ENCODE assay signal across 9 mouse cellular contexts in genomic region chr15:85206703-85207075, GRCm38 (mm10). TPM values are rescaled to one million over a fixed set of nuclear protein-coding genes. Genes with fewer than 3 reads are reported as not detected.
A peak's percentile ranks its signal among the peaks of the same experiment; 100 is the strongest.
DNase-seq lines count a peak whose midpoint lies in the region; ATAC-seq and TF ChIP-seq lines count a peak whose summit lies in the region.
"Had no signal": no experiment of that assay in that cellular context is flagged by ENCODE, and none has a peak within 500 bp of the region (broad histone marks: within the 10 kb centered on the region; RNA-seq: fewer than 3 reads in every experiment).

No protein-coding gene starts in this region.

- H3K27ac ChIP-seq in lung, embryonic 14.5 days (ENCODE audit: low read depth), result peak overlapping the region; percentile 86
- H3K27ac ChIP-seq in forebrain, embryonic 16.5 days (ENCODE audit: low read length), result peak overlapping the region; percentile 36; the same call in 1 of the 2 replicates
- H3K27ac ChIP-seq in limb, embryonic 14.5 days (replicated peaks; ENCODE audit: low read depth, low read length), result peak overlapping the region; percentile 85
- H3K27ac ChIP-seq in stomach, postnatal 0 days (replicated peaks), result peak overlapping the region; percentile 87

- H3K4me2 ChIP-seq in lung, embryonic 14.5 days, result peak overlapping the region; percentile 81
- H3K4me2 ChIP-seq in forebrain, embryonic 16.5 days (ENCODE audit: low read length), result peak overlapping the region; percentile 79
- peak overlapping the region; percentile 60 for H3K4me2 ChIP-seq in limb, embryonic 14.5 days (replicated peaks; ENCODE audit: low read depth, low read length, severe bottlenecking)
- peak overlapping the region; percentile 94 for H3K4me2 ChIP-seq in stomach, postnatal 0 days (replicated peaks; ENCODE audit: low read depth)

- H3K27me3 ChIP-seq in lung, embryonic 14.5 days (ENCODE audit: insufficient read depth, low read length), result no peaks in the 10 kb centered on the region
- no peaks in the 10 kb centered on the region for H3K27me3 ChIP-seq in forebrain, embryonic 16.5 days (replicated peaks; ENCODE audit: control insufficient read depth, insufficient read depth, low read length)
- H3K27me3 ChIP-seq in limb, embryonic 14.5 days (ENCODE audit: control insufficient read depth, insufficient read depth, low read length), result no peaks in the 10 kb centered on the region
- no peaks in the 10 kb centered on the region for H3K27me3 ChIP-seq in stomach, postnatal 0 days (ENCODE audit: control insufficient read depth, insufficient read depth, low read length)

- no peak for TF ChIP-seq EP300 in stomach, postnatal 0 days (optimal IDR thresholded peaks at IDR 0.05)

- peaks cover 5% of the 10 kb centered on the region; the same call in 1 of the 2 replicates for H3K9me3 ChIP-seq in lung, embryonic 14.5 days (ENCODE audit: low read depth, low read length)
- no peaks in the 10 kb centered on the region for H3K9me3 ChIP-seq in forebrain, embryonic 16.5 days (ENCODE audit: control insufficient read depth, low read length)
- H3K9me3 ChIP-seq in limb, embryonic 14.5 days (ENCODE audit: control insufficient read depth, low read length), result no peaks in the 10 kb centered on the region
- no peaks in the 10 kb centered on the region for H3K9me3 ChIP-seq in stomach, postnatal 0 days (ENCODE audit: control insufficient read depth, low read length)

- peak overlapping the region; percentile 93 for H3K9ac ChIP-seq in lung, embryonic 14.5 days
- H3K9ac ChIP-seq in forebrain, embryonic 16.5 days (replicated peaks; ENCODE audit: low read depth, low read length), result peak overlapping the region; percentile 75; the same call in 1 of the 2 replicates
- peak overlapping the region; percentile 88 for H3K9ac ChIP-seq in limb, embryonic 14.5 days (ENCODE audit: low read depth, low read length, severe bottlenecking)
- peak overlapping the region; percentile 81 for H3K9ac ChIP-seq in stomach, postnatal 0 days (ENCODE audit: low read length)

- H3K4me3 ChIP-seq in lung, embryonic 14.5 days (ENCODE audit: low read depth, low read length), result peak overlapping the region; percentile 73
- H3K4me3 ChIP-seq in forebrain, embryonic 16.5 days (replicated peaks; ENCODE audit: low read length), result peak overlapping the region; percentile 62
- peak overlapping the region; percentile 72 for H3K4me3 ChIP-seq in limb, embryonic 14.5 days (replicated peaks; ENCODE audit: low read length)
- peak overlapping the region; percentile 53 for H3K4me3 ChIP-seq in stomach, postnatal 0 days (ENCODE audit: low read depth, low read length)

- no peak for TF ChIP-seq POLR2A in limb, embryonic 14.5 days (IDR thresholded peaks at IDR 0.05; ENCODE audit: borderline replicate concordance, extremely low read depth, insufficient read depth, insufficient read length)

- no peak for ATAC-seq in lung, embryonic 14.5 days (ENCODE audit: insufficient read depth)
- no peak for ATAC-seq in forebrain, embryonic 16.5 days
- ATAC-seq in limb, embryonic 14.5 days (ENCODE audit: low FRiP score, low read depth), result no peak
- ATAC-seq in stomach, postnatal 0 days (ENCODE audit: low FRiP score, low TSS enrichment), result no peak
- ATAC-seq in erythroid progenitor cell, adult 5-6 weeks (replicated peaks; ENCODE audit: low FRiP score, poor library complexity, severe bottlenecking), result no peak

- no peak for DNase-seq in lung, embryonic 14.5 days
- DNase-seq in lung, postnatal 25 days (ENCODE audit: low spot score), result no peak
- no peak for DNase-seq in limb, embryonic 14.5 days (ENCODE audit: low spot score)
- DNase-seq in stomach, postnatal 0 days (ENCODE audit: low spot score), result no peak
- no peak for DNase-seq in gastrocnemius, adult 18-20 months (ENCODE audit: low spot score)
- DNase-seq: cerebellum, adult 9-10 months; kidney, postnatal 14 days had no signal

- H3K36me3 ChIP-seq in lung, embryonic 14.5 days (ENCODE audit: insufficient read depth), result peaks cover 18% of the 10 kb centered on the region
- no peaks in the 10 kb centered on the region for H3K36me3 ChIP-seq in forebrain, embryonic 16.5 days (ENCODE audit: control insufficient read depth, insufficient read depth)
- H3K36me3 ChIP-seq in limb, embryonic 14.5 days (ENCODE audit: control insufficient read depth, insufficient read depth, low read length), result peaks cover 14% of the 10 kb centered on the region
- no peaks in the 10 kb centered on the region for H3K36me3 ChIP-seq in stomach, postnatal 0 days (ENCODE audit: control insufficient read depth, insufficient read depth, low read length)

- no peak for TF ChIP-seq CTCF in lung, embryonic 14.5 days (IDR thresholded peaks at IDR 0.05; ENCODE audit: low read depth)
- no peak for TF ChIP-seq CTCF in stomach, postnatal 0 days (IDR thresholded peaks at IDR 0.05; ENCODE audit: low read depth)

- 0 out of 2 replicates have a peak, but pooled peaks cover 3% of the 10 kb centered on the region for H3K4me1 ChIP-seq in lung, embryonic 14.5 days (ENCODE audit: insufficient read depth)
- H3K4me1 ChIP-seq in forebrain, embryonic 16.5 days (replicated peaks; ENCODE audit: control insufficient read depth, insufficient read depth, low read length), result peaks cover 26% of the 10 kb centered on the region
- peaks cover 31% of the 10 kb centered on the region; the same call in 1 of the 2 replicates for H3K4me1 ChIP-seq in limb, embryonic 14.5 days (ENCODE audit: control insufficient read depth, insufficient read depth, low read length)
- H3K4me1 ChIP-seq in stomach, postnatal 0 days (replicated peaks; ENCODE audit: control insufficient read depth, insufficient read depth), result no peaks in the 10 kb centered on the region; the same call in 1 of the 2 replicates

- WGBS in lung, embryonic 14.5 days, result 8% methylated on average over 3 of the region's 3 CpGs
- 15% methylated on average over 3 of the region's 3 CpGs for WGBS in forebrain, embryonic 16.5 days
- 2% methylated on average over 3 of the region's 3 CpGs for WGBS in limb, embryonic 14.5 days
- 21% methylated on average over 3 of the region's 3 CpGs for WGBS in stomach, postnatal 0 days

RNA-seq across cellular contexts. Expression of gene Fbln1, which starts 0.9 kb away (rescaled TPM):
- polyA plus RNA-seq in lung, embryonic 14.5 days (2014; fragmentation: Nextera tagmentation; extraction: Ambion mirVana), result 277 and 302 TPM in 2 replicates
- 50.9 and 55.5 TPM in 2 replicates for polyA plus RNA-seq in forebrain, embryonic 16.5 days (2015; fragmentation: Nextera tagmentation; extraction: Ambion mirVana)
- 255 and 292 TPM in 2 replicates for polyA plus RNA-seq in limb, embryonic 14.5 days (2012; rRNA removed)
- polyA plus RNA-seq in limb, embryonic 14.5 days (2014; fragmentation: Nextera tagmentation; extraction: Ambion mirVana), result 265 and 288 TPM in 2 replicates
- polyA plus RNA-seq in stomach, postnatal 0 days (2015; fragmentation: Nextera tagmentation; extraction: Ambion mirVana), result 109 and 112 TPM in 2 replicates
- total RNA-seq in gastrocnemius, adult 18-20 months (2021), result 10 to 100 TPM in 1 of 2 experiments, 1 to 10 TPM in 1; 8.5 to 11.1 TPM
- not detected in 2 replicates for total RNA-seq in erythroid progenitor cell, adult 5-6 weeks (2015; ENCODE audit: low replicate concordance)
- not detected in 2 replicates for total RNA-seq in erythroid progenitor cell, adult 5-6 weeks (2017; ENCODE audit: low replicate concordance)

Comparison
In these comparisons a context has a peak if more than half of its experiments do, and no peak if none do; other contexts are left out.
1. H3K27ac ChIP-seq: peak in every context shown above with its lines; median percentile 87 in stomach, postnatal 0 days; 86 in lung, embryonic 14.5 days; 85 in limb, embryonic 14.5 days; 36 in forebrain, embryonic 16.5 days.